Mouse (Mus musculus) liver, embryonic 16.5 days (tissue): ENCODE results near the gene Ext2. TPM values are rescaled to one million over a fixed set of nuclear protein-coding genes. Genes with fewer than 3 reads are reported as not detected.
A peak's percentile ranks its signal among the peaks of the same experiment; 100 is the strongest.

Experiments
- ATAC-seq: fragments of 200-750 bp; cut with Nextera tagmentation; 2 replicates; pipeline ENCODE4 v1.8.0; 2017; ENCODE audit warnings: low read depth, mild to moderate bottlenecking, moderate number of reproducible peaks, moderate library complexity
- H3K27ac ChIP-seq: fragments of 300-500 bp; sonication (generic); 2 replicates; pipeline ENCODE4 v1.5.1; 2014; ENCODE audit warnings: mild to moderate bottlenecking, low read length
- H3K27me3 ChIP-seq: fragments of 300-500 bp; sonication (generic); 2 replicates; pipeline ENCODE4 v1.6.1; 2014; ENCODE audit warnings: low read depth, low read length, mixed read lengths; ENCODE audit not compliant: control insufficient read depth, insufficient read depth
- H3K36me3 ChIP-seq: fragments of 300-500 bp; sonication (generic); 2 replicates; pipeline ENCODE4 v1.6.1; 2014; ENCODE audit warnings: mild to moderate bottlenecking; ENCODE audit not compliant: control insufficient read depth, insufficient read depth
- H3K4me1 ChIP-seq: fragments of 300-500 bp; sonication (generic); 2 replicates; pipeline ENCODE4 v1.6.1; 2014; ENCODE audit warnings: low read depth, low read length, mixed read lengths; ENCODE audit not compliant: control insufficient read depth
- H3K4me2 ChIP-seq: fragments of 300-500 bp; sonication (generic); 2 replicates; pipeline ENCODE4 v1.6.1; 2014; ENCODE audit warnings: low read depth, low read length, mixed read lengths
- H3K4me3 ChIP-seq: fragments of 300-500 bp; sonication (generic); 2 replicates; pipeline ENCODE4 v1.5.1; 2014; ENCODE audit warnings: low read depth, mild to moderate bottlenecking, low read length
- H3K9ac ChIP-seq: fragments of 300-500 bp; sonication (generic); 2 replicates; pipeline ENCODE4 v1.6.1; 2014; ENCODE audit warnings: low read depth, low read length
- H3K9me3 ChIP-seq: fragments of 300-500 bp; sonication (generic); replicated peaks from 2 replicates; pipeline ENCODE4 v1.6.1; 2016; ENCODE audit warnings: low read length; ENCODE audit not compliant: control insufficient read depth
- WGBS: fragments of 180-500 bp; shearing (Covaris S2); extraction: QIAGEN DNeasy Blood & Tissue Kit; methylation state at CpG from one replicate; pipeline ENCODE4 v1.1.7; 2014; ENCODE audit not compliant: insufficient replicate concordance; 5-methylcytosine and 5-hydroxymethylcytosine counted together
- polyA plus RNA-seq: library from polyadenylated mRNA; unstranded; fragments of >200 nt; fragmentation: Nextera tagmentation; extraction: Ambion mirVana; gene quantifications from 2 replicates; pipeline ENCODE4 v1.2.1, GENCODE M21; 2015

Ext2 gene
- polyA plus RNA-seq, 1 experiment from 2014 or later = 27.0 TPM

DNA sequence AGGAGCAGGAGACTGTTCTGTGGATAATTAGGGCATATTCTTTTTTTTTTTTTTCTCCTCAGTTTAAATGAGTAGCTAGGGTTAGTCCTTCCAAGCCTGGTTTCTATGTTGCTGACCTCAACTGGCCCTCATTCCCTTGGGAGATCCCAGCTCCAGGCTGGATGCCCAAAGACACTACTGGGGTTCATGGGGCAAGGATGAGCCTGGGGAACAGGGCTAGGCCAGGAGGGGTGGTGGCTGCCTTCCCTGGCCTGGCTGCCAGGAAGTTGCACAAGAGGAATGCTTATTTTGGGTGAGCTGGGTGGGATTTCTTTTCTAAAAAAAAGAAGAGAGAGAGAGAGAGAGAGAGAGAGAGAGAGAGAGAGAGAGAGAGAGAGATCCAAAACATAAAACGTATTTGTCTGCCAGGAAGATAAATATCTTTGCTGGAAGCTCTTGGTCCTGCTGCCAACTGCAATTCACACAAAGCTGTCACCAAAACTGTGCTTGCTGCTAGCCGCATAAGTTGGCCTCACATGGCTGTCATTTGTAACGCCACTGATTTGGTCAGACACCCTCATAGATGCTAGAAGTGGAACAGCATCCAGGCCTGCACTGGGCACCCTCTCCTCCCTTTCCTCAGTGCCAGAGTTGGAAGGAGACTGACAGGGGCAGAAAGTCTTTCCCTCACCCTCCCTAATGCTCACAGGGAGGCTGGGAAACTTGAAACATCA is 156.1 kb downstream of the Ext2 start:
- no peaks in the 10 kb centered on the region for H3K9me3 ChIP-seq

DNA sequence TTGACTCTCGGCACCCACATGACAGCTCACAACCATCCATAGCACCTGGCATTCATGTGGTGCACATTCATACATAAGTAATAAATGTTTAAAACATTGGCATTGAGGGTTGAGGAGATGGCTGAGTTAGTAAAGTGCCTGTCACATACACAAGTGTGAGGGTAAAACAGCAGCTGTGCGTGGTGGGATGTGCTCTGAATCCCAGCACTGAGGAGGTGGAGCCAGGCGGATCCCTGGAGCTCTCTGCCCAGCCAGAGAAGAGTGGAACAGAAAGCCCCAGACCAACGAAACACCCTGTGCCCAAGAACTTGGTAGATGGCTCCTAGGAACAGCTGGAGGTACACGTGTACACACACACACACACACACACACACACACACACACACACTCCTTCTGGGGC is 156.9 kb downstream of the Ext2 start:
- no peaks in the 10 kb centered on the region for H3K27me3 ChIP-seq
- H3K36me3 ChIP-seq = no peaks in the 10 kb centered on the region
- H3K9me3 ChIP-seq = no peaks in the 10 kb centered on the region
- no peak overlapping the region for H3K9ac ChIP-seq
- no peak overlapping the region for H3K4me3 ChIP-seq
- 52% methylated on average over 5 of the region's 5 CpGs for WGBS
- no peak for ATAC-seq
- H3K4me2 ChIP-seq = no peak overlapping the region
- no peak overlapping the region for H3K27ac ChIP-seq
- no peaks in the 10 kb centered on the region; the same call in 1 of the 2 replicates for H3K4me1 ChIP-seq

More for the DNA sequence above, 156.1 kb downstream of the Ext2 start:
- ATAC-seq = no peak
- Histone ChIP-seq H3K4me1 (no peaks in the 10 kb centered on the region; the same call in 1 of the 2 replicates), H3K27me3 (no peaks in the 10 kb centered on the region), H3K9ac (no peak overlapping the region), H3K4me2 (no peak overlapping the region), H3K36me3 (no peaks in the 10 kb centered on the region), H3K27ac (no peak overlapping the region), H3K4me3 (no peak overlapping the region)
- WGBS = 42% methylated on average over 3 of the region's 3 CpGs

DNA sequence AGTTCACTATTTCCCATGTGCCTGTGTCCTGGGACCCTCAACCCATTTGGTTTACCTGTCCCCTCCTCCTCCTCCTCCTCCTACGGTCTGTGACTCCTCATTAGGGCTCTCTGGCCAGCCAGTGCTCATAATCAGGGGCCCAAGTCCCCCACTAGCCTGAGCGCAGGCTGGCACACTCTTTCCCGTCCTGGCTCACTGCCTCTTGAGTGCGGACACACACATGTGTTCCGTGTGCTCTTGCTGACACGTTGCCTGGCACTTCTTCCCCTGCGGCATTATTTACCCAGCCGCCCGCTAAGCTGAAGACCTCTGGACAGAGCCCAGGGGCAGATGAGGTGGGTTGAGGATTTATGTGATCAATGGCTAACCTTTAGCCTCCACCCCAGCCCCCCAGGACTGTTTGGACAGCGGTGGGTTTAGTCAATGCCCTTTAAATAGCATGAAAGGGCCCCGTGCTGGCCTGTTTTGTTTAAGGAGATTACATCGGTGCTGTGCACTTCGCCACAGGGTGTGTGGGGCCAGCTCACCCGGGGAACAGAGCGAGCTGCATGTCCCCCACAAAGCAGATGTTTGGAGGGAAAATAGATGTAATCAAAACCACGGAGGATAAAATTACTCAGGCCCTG is 160.0 kb downstream of the Ext2 start:
- ATAC-seq = peak; percentile 79

DNA sequence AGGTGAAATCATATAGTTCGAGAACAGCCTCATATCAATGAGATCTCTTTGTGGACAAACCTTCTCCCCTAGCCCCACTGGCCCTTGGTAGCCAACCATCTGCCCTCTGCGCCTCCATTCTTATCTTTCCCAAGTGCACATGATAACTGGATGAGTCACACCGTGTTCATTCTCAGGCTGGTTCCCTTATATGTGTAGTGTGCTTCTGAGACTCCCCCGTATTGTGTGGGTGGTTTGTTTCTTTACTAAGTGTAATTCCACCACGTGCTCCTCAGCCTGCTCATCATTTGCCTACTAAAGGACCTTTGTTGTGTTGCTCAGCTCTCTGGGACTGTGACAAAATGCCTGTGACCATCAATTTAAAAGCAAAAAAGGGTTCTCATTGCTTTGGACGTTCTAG is 161.3 kb downstream of the Ext2 start:
- no peak overlapping the region for H3K4me2 ChIP-seq
- no peaks in the 10 kb centered on the region for H3K27me3 ChIP-seq
- no peaks in the 10 kb centered on the region for H3K9me3 ChIP-seq
- no peak overlapping the region for H3K9ac ChIP-seq
- no peak overlapping the region for H3K4me3 ChIP-seq
- H3K27ac ChIP-seq = no peak overlapping the region
- no peak for ATAC-seq
- WGBS = 48% methylated on average over 6 of the region's 6 CpGs
- no peaks in the 10 kb centered on the region for H3K36me3 ChIP-seq
- H3K4me1 ChIP-seq = no peaks in the 10 kb centered on the region; the same call in 1 of the 2 replicates

More for the DNA sequence above, 160.0 kb downstream of the Ext2 start:
- Histone ChIP-seq H3K36me3 (no peaks in the 10 kb centered on the region), H3K27ac (no peak overlapping the region), H3K9me3 (no peaks in the 10 kb centered on the region), H3K4me1 (no peaks in the 10 kb centered on the region; the same call in 1 of the 2 replicates), H3K4me3 (no peak overlapping the region), H3K4me2 (no peak overlapping the region), H3K9ac (no peak overlapping the region), H3K27me3 (no peaks in the 10 kb centered on the region)
- 43% methylated on average over 16 of the region's 16 CpGs for WGBS

DNA sequence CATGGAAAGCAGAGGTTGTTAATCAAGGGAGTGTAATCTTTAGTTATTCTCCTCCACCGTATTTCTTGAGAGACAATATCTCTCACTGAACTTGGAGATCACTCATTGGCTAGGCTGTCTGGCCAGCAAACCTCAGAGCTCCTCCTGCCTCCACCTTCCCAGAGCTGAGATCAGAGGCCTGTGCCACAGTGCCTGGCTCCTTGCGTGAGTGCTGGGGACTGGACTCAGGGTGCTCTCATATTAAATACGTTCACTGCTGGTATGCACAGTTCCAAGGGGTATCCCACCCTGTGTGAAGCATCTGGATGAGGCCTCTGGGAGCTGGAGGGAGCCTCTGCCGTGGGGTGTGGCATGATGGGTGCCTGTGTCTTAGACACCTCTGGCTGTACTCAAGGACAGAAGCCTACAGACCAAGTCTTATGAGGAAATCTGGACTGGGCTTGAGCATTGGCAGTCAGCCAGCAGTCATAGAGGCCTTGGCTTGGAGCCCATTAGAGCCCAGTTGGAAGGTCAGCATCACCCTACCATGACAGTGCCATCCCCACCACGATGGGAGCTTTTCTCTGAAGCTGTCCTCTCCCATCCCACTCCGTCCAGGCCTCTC is 162.6 kb downstream of the Ext2 start:
- 53% methylated on average over 6 of the region's 6 CpGs for WGBS
- Histone ChIP-seq H3K4me1 (no peaks in the 10 kb centered on the region; the same call in 1 of the 2 replicates), H3K9me3 (no peaks in the 10 kb centered on the region), H3K4me3 (no peak overlapping the region), H3K9ac (no peak overlapping the region), H3K4me2 (no peak overlapping the region), H3K36me3 (no peaks in the 10 kb centered on the region), H3K27me3 (no peaks in the 10 kb centered on the region), H3K27ac (no peak overlapping the region)
- ATAC-seq = no peak

DNA sequence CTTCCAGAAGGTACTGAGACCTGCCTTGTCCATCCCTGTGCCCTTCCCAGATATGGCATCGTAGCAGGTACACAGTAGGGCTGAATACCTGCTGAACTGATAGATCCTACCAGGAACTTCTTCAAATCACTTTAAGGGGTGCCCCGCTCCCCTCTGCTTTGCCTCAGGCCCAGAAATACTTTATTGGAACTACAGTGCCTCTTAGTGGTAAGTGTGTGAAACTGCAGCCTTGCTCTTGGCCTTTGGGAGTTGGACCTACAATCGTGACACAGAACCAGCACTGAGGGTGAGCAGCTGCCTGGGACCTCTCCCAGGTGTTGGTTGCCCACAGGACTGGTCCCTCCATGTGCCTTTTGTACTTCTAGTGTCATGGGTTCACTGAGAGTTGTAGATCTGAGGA is 163.4 kb downstream of the Ext2 start:
- 27% methylated on average over 3 of the region's 3 CpGs for WGBS

DNA sequence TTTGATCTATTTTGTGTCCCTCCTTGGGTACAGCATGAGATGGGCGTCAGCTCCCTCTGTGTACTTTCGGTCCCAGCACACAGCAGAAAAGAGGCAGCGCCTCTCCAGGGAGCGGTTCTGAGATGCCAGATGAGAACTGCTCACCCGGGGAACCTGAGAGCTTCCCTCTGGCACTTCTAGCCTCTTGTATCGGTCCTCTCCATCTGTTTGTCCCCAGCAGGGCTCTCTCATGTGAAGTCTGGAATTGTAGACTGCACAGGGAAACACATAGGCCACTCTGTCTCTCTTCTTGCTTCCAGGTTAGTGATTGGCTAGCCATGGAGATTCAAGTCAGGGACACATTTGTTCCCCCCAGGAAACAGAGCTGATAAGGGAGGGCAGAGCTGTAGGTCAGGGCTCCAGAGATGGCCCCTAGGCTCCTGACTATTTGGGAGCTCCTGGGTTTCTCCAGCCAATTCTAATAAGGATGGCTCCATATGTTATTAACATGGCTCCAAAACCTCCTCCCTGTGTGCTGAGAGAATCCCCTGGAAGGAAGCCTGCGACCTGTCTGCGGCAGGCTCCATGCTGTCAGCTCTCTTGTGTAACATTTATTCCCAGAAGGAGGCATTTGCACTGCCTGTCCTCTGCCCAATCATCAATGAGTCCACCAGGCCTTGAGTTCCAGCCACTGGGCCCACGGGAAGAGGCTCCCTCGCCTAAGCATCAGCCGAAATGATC is 167.9 kb downstream of the Ext2 start:
- H3K4me3 ChIP-seq = no peak overlapping the region
- H3K36me3 ChIP-seq = no peaks in the 10 kb centered on the region
- H3K27ac ChIP-seq = no peak overlapping the region
- ATAC-seq = no peak
- H3K4me2 ChIP-seq = no peak overlapping the region
- H3K4me1 ChIP-seq = no peaks in the 10 kb centered on the region
- WGBS = 54% methylated on average over 11 of the region's 11 CpGs
- H3K9me3 ChIP-seq = no peaks in the 10 kb centered on the region
- H3K9ac ChIP-seq = no peak overlapping the region
- H3K27me3 ChIP-seq = peaks cover 16% of the 10 kb centered on the region

More for the DNA sequence above, 163.4 kb downstream of the Ext2 start:
- no peaks in the 10 kb centered on the region for H3K36me3 ChIP-seq
- no peak overlapping the region for H3K4me3 ChIP-seq
- H3K4me1 ChIP-seq = no peaks in the 10 kb centered on the region; the same call in 1 of the 2 replicates
- no peak overlapping the region for H3K9ac ChIP-seq
- H3K27ac ChIP-seq = no peak overlapping the region
- no peak overlapping the region for H3K4me2 ChIP-seq
- H3K27me3 ChIP-seq = no peaks in the 10 kb centered on the region
- H3K9me3 ChIP-seq = no peaks in the 10 kb centered on the region
- no peak for ATAC-seq

DNA sequence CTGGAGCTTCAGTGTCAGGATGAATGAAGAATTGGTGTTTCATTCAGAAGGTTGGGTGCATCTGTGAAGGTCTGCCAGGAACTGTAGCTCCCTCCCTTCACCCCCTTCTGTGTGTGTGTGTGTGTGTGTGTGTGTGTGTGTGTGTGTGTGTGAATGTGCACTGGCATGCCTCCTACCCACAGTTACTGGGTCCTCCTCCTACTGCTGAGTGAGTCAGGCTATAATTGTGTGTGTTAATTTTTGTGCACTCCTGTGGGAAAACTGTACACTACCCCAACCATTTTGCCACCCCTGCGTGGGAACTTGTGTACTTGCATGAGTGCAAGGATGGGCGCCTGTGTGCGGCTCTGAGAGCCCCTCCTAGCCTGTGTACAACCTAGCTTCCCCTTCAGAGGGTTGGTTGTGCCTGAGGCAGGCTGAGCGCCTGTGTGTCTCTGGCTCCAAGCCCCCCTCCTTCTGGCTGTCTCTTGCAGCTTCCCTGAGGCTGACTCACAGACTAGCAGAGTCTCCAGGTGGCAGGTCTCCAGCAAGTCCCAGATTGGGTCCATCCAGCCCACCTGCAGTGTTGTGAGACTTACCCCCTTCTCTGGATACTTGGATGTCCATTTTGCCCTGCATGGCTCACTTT is 173.0 kb downstream of the Ext2 start:
- Histone ChIP-seq H3K9ac (no peak overlapping the region), H3K4me1 (no peaks in the 10 kb centered on the region), H3K4me2 (no peak overlapping the region), H3K27ac (no peak overlapping the region), H3K27me3 (peaks cover 67% of the 10 kb centered on the region), H3K4me3 (no peak overlapping the region), H3K36me3 (no peaks in the 10 kb centered on the region), H3K9me3 (no peaks in the 10 kb centered on the region)
- WGBS = 28% methylated on average over 4 of the region's 4 CpGs
- no peak for ATAC-seq
